Mouse (Mus musculus) cortical plate, adult 2 months (tissue): ENCODE results near the gene Usp49.

Experiments used
- CTCF ChIP-seq: fragments of 200-500 bp; IDR thresholded peaks from 2 replicates; pipeline ENCODE4 v1.5.1; 2011; ENCODE audit warnings: mild to moderate bottlenecking, control low read depth, low read length; ENCODE audit not compliant: insufficient read depth; ENCODE audit errors: extremely low read depth
- POLR2A ChIP-seq: fragments of 200-500 bp; IDR thresholded peaks from 2 replicates; pipeline ENCODE4 v1.6.1; 2011; ENCODE audit warnings: mild to moderate bottlenecking, low read length, control low read depth; ENCODE audit not compliant: insufficient read depth; ENCODE audit errors: extremely low read depth

DNA sequence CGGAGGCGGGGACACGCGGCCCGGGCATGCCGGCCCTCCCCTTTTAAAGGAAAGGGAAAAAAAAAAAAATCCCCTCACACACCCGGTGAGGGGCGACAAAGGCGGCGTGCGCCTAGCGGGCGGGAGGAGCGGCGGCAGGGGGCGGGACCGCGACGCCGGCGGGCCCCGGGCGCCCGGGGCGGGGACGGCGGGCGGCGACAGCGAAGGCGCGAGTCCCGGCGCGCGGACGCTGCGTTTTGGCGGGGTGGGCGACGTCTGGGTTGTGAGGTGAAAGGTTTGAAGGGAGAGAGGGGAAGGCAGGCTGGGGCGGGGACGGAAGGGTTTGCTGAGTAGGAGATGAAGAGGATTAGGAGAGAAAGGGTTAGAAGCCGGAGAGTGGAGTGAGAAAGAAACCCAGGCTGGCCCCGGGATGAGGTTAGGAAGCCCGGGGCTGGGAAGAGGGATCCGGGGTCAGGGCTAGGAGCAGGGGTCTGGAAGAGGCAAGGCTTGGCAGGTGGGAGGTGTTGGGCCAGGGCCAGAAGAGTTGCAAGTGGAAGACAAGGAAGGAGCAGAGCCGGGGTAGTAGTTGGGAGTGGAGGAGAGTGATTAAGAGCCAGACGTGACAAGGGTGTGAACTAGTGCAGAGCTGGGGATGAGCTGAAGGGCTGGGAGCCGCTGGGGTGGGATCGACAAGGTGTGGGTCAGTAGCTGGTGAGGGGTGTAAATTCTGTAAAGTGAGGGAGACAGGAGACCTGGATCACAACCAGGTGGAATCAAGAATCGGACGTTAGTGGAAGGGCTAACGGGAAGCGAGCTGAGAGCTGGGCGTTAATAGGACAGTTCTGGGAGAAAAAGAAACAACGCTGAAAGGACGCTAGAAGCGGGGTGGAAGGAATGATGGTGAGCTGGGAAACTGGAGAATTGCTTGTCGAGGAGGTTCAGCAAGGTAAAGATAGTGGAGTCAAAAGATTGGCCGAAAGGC, 493 bp upstream of the Usp49 start:
- TF ChIP-seq POLR2A (no peak), CTCF (no peak)
